Mouse (Mus musculus) lung, postnatal 0 days (tissue): ENCODE data around the gene Tmem60. TPM values are rescaled to one million over a fixed set of nuclear protein-coding genes. Genes with fewer than 3 reads are reported as not detected.

Experiments used
- ATAC-seq: fragments of 200-750 bp; cut with Nextera tagmentation; 2 replicates; pipeline ENCODE4 v1.8.0; 2017; ENCODE audit warnings: moderate library complexity
- DNase-seq: peaks from one replicate; pipeline ENCODE4 v3.0.0-alpha.2; 2016; ENCODE audit warnings: low spot score
- H3K27ac ChIP-seq: fragments of 300-500 bp; sonication (generic); 2 replicates; pipeline ENCODE4 v1.5.1; 2014; ENCODE audit warnings: antibody characterized with exemption, mild to moderate bottlenecking, low read length, mixed read lengths
- H3K27me3 ChIP-seq: fragments of 300-500 bp; sonication (generic); replicated peaks from 2 replicates; pipeline ENCODE4 v1.6.1; 2014; ENCODE audit warnings: low read length, mixed read lengths; ENCODE audit not compliant: insufficient read depth
- H3K36me3 ChIP-seq: fragments of 300-500 bp; sonication (generic); 2 replicates; pipeline ENCODE4 v1.6.1; 2014; ENCODE audit warnings: low read length, mixed read lengths; ENCODE audit not compliant: insufficient read depth
- H3K4me1 ChIP-seq: fragments of 300-500 bp; sonication (generic); 2 replicates; pipeline ENCODE4 v1.6.1; 2014; ENCODE audit warnings: antibody characterized with exemption, low read depth, low read length, mixed read lengths; ENCODE audit not compliant: insufficient read depth
- H3K4me2 ChIP-seq: fragments of 300-500 bp; sonication (generic); replicated peaks from 2 replicates; pipeline ENCODE4 v1.6.1; 2014; ENCODE audit warnings: low read depth, mild to moderate bottlenecking, low read length, moderate library complexity, mixed read lengths
- H3K4me3 ChIP-seq: fragments of 300-500 bp; sonication (generic); 2 replicates; pipeline ENCODE4 v1.5.1; 2014; ENCODE audit warnings: low read depth, low read length
- H3K9ac ChIP-seq: fragments of 300-500 bp; sonication (generic); replicated peaks from 2 replicates; pipeline ENCODE4 v1.6.1; 2014; ENCODE audit warnings: low read depth, mild to moderate bottlenecking
- H3K9me3 ChIP-seq: fragments of 300-500 bp; sonication (generic); 2 replicates; pipeline ENCODE4 v1.6.1; 2016; ENCODE audit warnings: low read length, mixed read lengths
- CTCF ChIP-seq: IDR thresholded peaks from 2 replicates; pipeline ENCODE4 v1.5.1; 2016; ENCODE audit warnings: antibody characterized with exemption, mild to moderate bottlenecking
- EP300 ChIP-seq: IDR thresholded peaks from 2 replicates; pipeline ENCODE4 v1.6.1; 2016; ENCODE audit warnings: antibody characterized with exemption, mild to moderate bottlenecking, control low read depth
- WGBS: fragments of 180-500 bp; shearing (Covaris S2); extraction: QIAGEN DNeasy Blood & Tissue Kit; methylation state at CpG from one replicate; pipeline ENCODE4 v1.1.7; 2014; 5-methylcytosine and 5-hydroxymethylcytosine counted together
- polyA plus RNA-seq: library from polyadenylated mRNA; unstranded; fragments of >200 nt; fragmentation: Nextera tagmentation; extraction: Ambion mirVana; gene quantifications from 2 replicates; pipeline ENCODE4 v1.2.1, GENCODE M21; 2015

Tmem60 gene
- polyA plus RNA-seq, 1 experiment from 2014 or later, result 52.2 TPM

DNA sequence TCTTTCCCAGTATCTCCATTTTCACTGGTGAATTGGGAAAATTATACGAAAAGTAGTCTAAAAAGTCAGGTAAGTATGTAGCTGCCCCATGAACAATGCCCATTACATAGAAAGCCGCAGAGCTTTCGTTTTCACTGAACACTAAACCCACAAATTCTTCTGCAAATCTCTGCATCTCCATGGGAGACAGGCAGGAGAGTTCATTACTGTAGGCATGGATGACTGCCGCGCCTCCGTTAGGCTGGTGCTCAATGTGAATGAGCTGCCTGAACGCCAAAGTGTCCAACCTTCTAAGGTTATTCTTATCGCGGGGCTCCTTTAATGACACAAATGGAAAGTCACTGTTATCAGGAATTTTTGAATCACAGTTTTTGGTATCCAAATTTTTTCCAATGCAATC, 37.6 kb downstream of the Tmem60 start:
- Histone ChIP-seq H3K27me3 (no peaks in the 10 kb centered on the region), H3K36me3 (0 out of 2 replicates have a peak, but pooled peaks cover 2% of the 10 kb centered on the region), H3K9me3 (no peaks in the 10 kb centered on the region), H3K4me3 (no peak overlapping the region), H3K4me2 (no peak overlapping the region), H3K4me1 (no peaks in the 10 kb centered on the region), H3K27ac (no peak overlapping the region), H3K9ac (no peak overlapping the region)
- ATAC-seq, result no peak
- no peak for DNase-seq
- TF ChIP-seq EP300, result no peak
- TF ChIP-seq CTCF, result no peak
- WGBS, result 91% methylated on average over 9 of the region's 9 CpGs

DNA sequence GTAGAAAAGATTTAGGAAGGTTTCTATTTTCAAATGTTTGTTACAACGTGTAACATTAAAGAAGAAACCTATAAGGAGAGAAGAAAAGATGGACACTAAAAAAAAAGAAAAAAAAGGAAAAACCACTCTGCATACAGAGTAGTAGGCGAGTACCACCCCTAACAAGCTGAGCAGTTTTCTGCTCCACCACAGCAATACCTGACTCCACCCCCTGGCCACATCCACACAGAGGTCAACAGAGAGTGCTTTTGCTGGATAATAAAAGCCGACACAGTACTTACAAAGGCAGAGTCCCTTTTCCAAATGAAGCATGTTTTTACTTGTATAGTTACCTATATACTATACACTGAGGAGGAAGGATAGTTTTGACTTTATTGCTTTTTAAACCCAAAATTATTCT, 42.6 kb downstream of the Tmem60 start:
- 75% methylated on average over 3 of the region's 3 CpGs for WGBS
- Histone ChIP-seq H3K4me2 (no peak overlapping the region), H3K9ac (no peak overlapping the region), H3K4me3 (no peak overlapping the region), H3K9me3 (no peaks in the 10 kb centered on the region), H3K27ac (no peak overlapping the region), H3K4me1 (peaks cover 3% of the 10 kb centered on the region; the same call in 1 of the 2 replicates), H3K27me3 (no peaks in the 10 kb centered on the region), H3K36me3 (0 out of 2 replicates have a peak, but pooled peaks cover 2% of the 10 kb centered on the region)
- DNase-seq, result no peak
- TF ChIP-seq EP300 (no peak), CTCF (no peak)
- no peak for ATAC-seq

DNA sequence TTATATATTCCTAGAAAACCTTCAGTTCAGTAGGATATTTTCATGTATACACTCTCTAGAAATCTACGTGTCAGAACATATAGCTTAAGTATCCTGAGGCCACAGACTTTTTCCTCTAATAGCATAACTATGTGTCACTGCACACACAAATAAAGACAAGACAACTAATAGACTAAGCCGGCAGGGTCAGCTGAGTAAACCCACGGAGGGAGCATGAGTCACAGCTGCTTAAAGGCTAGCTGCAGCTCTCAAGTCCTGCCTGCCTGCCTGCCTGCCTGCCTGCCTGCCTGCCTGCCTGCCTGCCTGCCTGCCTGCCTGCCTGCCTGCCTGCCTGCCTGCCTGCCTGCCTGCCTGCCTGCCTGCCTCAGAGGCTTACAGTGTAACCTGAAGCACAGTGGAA, 43.5 kb downstream of the Tmem60 start:
- ATAC-seq (no peak), DNase-seq (no peak)
- peaks cover 11% of the 10 kb centered on the region; the same call in 1 of the 2 replicates for H3K4me1 ChIP-seq
- no peak overlapping the region for H3K27ac ChIP-seq
- no peak overlapping the region for H3K4me2 ChIP-seq
- no peak overlapping the region for H3K9ac ChIP-seq
- no peak overlapping the region for H3K4me3 ChIP-seq
- 0 out of 2 replicates have a peak, but pooled peaks cover 2% of the 10 kb centered on the region for H3K36me3 ChIP-seq
- no peak for TF ChIP-seq EP300
- no peak for TF ChIP-seq CTCF
- H3K27me3 ChIP-seq, result no peaks in the 10 kb centered on the region
- WGBS, result 56% methylated on average over 3 of the region's 3 CpGs
- no peaks in the 10 kb centered on the region for H3K9me3 ChIP-seq

DNA sequence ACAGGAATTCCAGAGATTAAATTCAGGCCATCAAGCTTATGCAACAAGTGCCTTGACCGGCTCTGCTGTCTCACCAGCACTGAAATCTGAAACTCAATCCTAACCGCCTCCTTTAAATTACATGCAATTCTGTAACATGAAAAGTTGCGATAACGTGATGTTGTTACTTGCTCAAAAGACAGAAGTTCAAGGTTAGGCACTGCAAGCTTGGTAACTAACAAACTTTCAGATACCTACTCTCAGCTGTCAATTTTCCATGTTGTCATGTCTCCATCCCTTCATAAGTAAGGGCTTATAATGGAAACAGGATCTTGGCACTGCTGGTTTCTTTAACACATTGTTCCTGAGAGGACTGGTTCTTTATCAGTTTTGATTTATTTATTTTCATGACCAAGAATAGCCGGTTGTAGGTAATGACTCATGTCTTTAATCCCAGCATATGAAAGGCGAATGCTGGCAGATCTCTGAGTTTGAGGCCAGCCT, 47.7 kb downstream of the Tmem60 start:
- no peaks in the 10 kb centered on the region for H3K9me3 ChIP-seq
- H3K4me3 ChIP-seq, result no peak overlapping the region
- no peaks in the 10 kb centered on the region for H3K36me3 ChIP-seq
- TF ChIP-seq CTCF, result no peak
- no peak for TF ChIP-seq EP300
- H3K27ac ChIP-seq, result no peak overlapping the region
- no peak overlapping the region for H3K4me2 ChIP-seq
- peaks cover 18% of the 10 kb centered on the region; the same call in 1 of the 2 replicates for H3K4me1 ChIP-seq
- 38% methylated on average over 6 of the region's 6 CpGs for WGBS
- no peak overlapping the region for H3K9ac ChIP-seq
- no peaks in the 10 kb centered on the region for H3K27me3 ChIP-seq
- DNase-seq (peak; percentile 58), ATAC-seq (peak; percentile 60)

DNA sequence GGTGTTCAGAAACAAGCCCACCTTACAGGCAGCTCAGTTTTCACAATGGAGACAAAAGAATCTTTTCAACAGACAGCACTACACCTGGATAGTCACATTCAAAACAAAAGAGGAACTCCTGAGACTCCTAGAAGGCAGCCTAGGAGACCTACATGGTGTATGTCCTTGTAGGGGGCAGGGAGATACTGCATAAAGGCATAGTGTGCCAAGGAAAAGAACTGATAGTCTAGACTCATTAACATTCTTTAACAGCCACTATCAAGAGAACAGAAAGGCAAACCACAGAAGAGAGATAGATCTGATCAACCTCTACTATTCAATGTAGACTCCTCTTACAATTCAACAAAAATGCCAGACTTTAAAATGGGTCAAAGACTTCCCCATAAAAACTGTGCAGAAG, 48.4 kb downstream of the Tmem60 start:
- ATAC-seq (no peak), DNase-seq (no peak)
- H3K4me1 ChIP-seq, result peaks cover 19% of the 10 kb centered on the region; the same call in 1 of the 2 replicates
- H3K4me3 ChIP-seq, result no peak overlapping the region
- no peak overlapping the region for H3K4me2 ChIP-seq
- H3K9ac ChIP-seq, result no peak overlapping the region
- no peak for TF ChIP-seq CTCF
- TF ChIP-seq EP300, result no peak
- no peak overlapping the region for H3K27ac ChIP-seq
- H3K36me3 ChIP-seq, result no peaks in the 10 kb centered on the region
- no peaks in the 10 kb centered on the region for H3K9me3 ChIP-seq
- no peaks in the 10 kb centered on the region for H3K27me3 ChIP-seq

DNA sequence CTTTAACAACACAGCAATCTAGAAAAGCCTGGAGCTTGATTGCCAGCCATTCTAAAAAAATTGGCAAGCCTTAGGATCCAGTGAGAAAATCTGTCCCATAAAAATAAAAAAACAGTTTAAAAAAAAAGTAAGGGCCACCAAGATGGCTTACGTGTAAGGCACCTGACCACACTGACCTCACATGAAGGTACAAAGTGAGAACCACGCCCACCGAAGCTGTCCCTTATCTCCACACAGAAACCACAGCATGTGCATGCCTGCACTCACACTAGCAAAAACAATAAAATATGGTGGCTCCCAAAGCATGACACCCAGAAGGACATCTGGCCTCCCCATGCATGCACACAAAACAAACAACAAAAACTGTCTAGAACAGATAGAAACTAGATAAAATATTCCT, 49.3 kb downstream of the Tmem60 start:
- ATAC-seq (no peak), DNase-seq (no peak)
- 79% methylated on average over 3 of the region's 3 CpGs for WGBS
- H3K27ac ChIP-seq, result no peak overlapping the region
- H3K27me3 ChIP-seq, result no peaks in the 10 kb centered on the region
- no peak overlapping the region for H3K4me2 ChIP-seq
- H3K9me3 ChIP-seq, result no peaks in the 10 kb centered on the region
- H3K9ac ChIP-seq, result no peak overlapping the region
- H3K4me1 ChIP-seq, result peaks cover 22% of the 10 kb centered on the region
- no peaks in the 10 kb centered on the region for H3K36me3 ChIP-seq
- TF ChIP-seq EP300 (no peak), CTCF (no peak)
- no peak overlapping the region for H3K4me3 ChIP-seq

DNA sequence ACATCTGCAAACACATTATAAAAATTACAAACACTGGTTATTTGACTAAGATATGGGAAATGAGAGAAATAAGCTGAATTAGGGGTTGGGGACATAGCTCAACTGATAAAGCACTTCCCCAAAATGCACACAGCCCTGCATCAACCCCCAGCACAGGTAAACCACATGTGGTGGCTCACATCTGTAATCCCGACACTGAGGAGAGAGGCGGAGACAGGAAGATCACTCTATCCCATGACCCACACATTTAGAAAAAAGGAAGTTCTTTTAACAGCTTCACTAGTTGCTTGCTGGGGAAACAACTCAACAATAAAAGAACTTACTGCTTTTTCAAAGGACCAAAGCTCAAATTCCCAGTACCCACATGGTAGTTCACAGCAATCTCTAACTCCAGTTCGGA, 50.6 kb downstream of the Tmem60 start:
- peaks cover 25% of the 10 kb centered on the region for H3K4me1 ChIP-seq
- no peak for TF ChIP-seq EP300
- no peak for TF ChIP-seq CTCF
- 81% methylated on average over 3 of the region's 3 CpGs for WGBS
- DNase-seq, result no peak
- no peak for ATAC-seq
- H3K9ac ChIP-seq, result no peak overlapping the region
- H3K27ac ChIP-seq, result no peak overlapping the region
- no peak overlapping the region for H3K4me3 ChIP-seq
- H3K27me3 ChIP-seq, result no peaks in the 10 kb centered on the region
- no peaks in the 10 kb centered on the region for H3K36me3 ChIP-seq
- no peak overlapping the region for H3K4me2 ChIP-seq
- H3K9me3 ChIP-seq, result no peaks in the 10 kb centered on the region
